Mouse (Mus musculus) myocyte (in vitro differentiated cells): ENCODE data around the gene Crtc3.

Experiments used
- E2F4 ChIP-seq: IDR thresholded peaks from one replicate; pipeline ENCODE4 v1.6.1; 2011; ENCODE audit warnings: mild to moderate bottlenecking, control low read depth, moderate library complexity; ENCODE audit not compliant: insufficient read depth
- MAX ChIP-seq: IDR thresholded peaks from one replicate; pipeline ENCODE4 v1.6.1; 2011; ENCODE audit warnings: low read depth, mild to moderate bottlenecking, control low read depth
- MYOD1 ChIP-seq, 3 experiments: IDR thresholded peaks; one replicate each; pipeline ENCODE4 v1.6.1; 2011; ENCODE audit warnings: control low read depth in 2 of 3, low read depth in 2 of 3, mild to moderate bottlenecking in 2 of 3, moderate library complexity in 1 of 3; ENCODE audit not compliant: insufficient read length in 2 of 3, control insufficient read depth in 1 of 3
- MYOG ChIP-seq, 3 experiments: IDR thresholded peaks; one replicate each; pipeline ENCODE4 v1.6.1; 2011; ENCODE audit warnings: control low read depth in 2 of 3, low read depth in 2 of 3, mild to moderate bottlenecking in 2 of 3; ENCODE audit not compliant: insufficient read length in 2 of 3, control insufficient read depth in 1 of 3, insufficient read depth in 1 of 3
- POLR2A ChIP-seq: IDR thresholded peaks from one replicate; pipeline ENCODE4 v1.6.1; 2011; ENCODE audit warnings: low read depth, mild to moderate bottlenecking, control low read depth, moderate library complexity; ENCODE audit not compliant: insufficient read length
- POLR2AphosphoS2 ChIP-seq: IDR thresholded peaks from one replicate; pipeline ENCODE4 v1.6.1; 2011; ENCODE audit warnings: low read depth, control low read depth; ENCODE audit not compliant: insufficient read length
- REST ChIP-seq: IDR thresholded peaks from one replicate; pipeline ENCODE4 v1.6.1; 2011; ENCODE audit warnings: mild to moderate bottlenecking, control low read depth, moderate library complexity; ENCODE audit not compliant: insufficient read depth, insufficient read length
- TCF12 ChIP-seq: IDR thresholded peaks from one replicate; pipeline ENCODE4 v1.6.1; 2011; ENCODE audit warnings: mild to moderate bottlenecking, control low read depth; ENCODE audit not compliant: poor library complexity, insufficient read depth, severe bottlenecking
- TCF3 ChIP-seq: IDR thresholded peaks from one replicate; pipeline ENCODE4 v1.6.1; 2011; ENCODE audit warnings: low read depth, control low read depth; ENCODE audit not compliant: insufficient read length
- USF1 ChIP-seq: IDR thresholded peaks from one replicate; pipeline ENCODE4 v1.6.1; 2011; ENCODE audit warnings: low read depth, mild to moderate bottlenecking, control low read depth, moderate library complexity

GRCm38 (mm10) chr7:80638460-80638859, 50.2 kb downstream of the Crtc3 start:
- TF ChIP-seq POLR2A = no peak
- TF ChIP-seq USF1 = no peak
- no peak for TF ChIP-seq POLR2AphosphoS2
- TF ChIP-seq TCF3 = no peak
- no peak for TF ChIP-seq E2F4
- no peak for TF ChIP-seq REST
- no peak for TF ChIP-seq MYOD1 (IDR thresholded peaks at IDR 0.05; ENCODE audit: control insufficient read depth in 1 of 3, insufficient read length in 2 of 3, low read depth in 2 of 3)
- TF ChIP-seq MYOG (IDR thresholded peaks at IDR 0.05; ENCODE audit: control insufficient read depth in 1 of 3, insufficient read depth in 1 of 3, insufficient read length in 2 of 3, low read depth in 2 of 3) = no peak
- no peak for TF ChIP-seq TCF12
- TF ChIP-seq MAX = no peak
